Mouse (Mus musculus): ENCODE data around the gene Psmc6. TPM values are rescaled to one million over a fixed set of nuclear protein-coding genes. Genes with fewer than 3 reads are reported as not detected.

Gene Psmc6
- polyA plus RNA-seq (2021), result 175 TPM

DNA sequence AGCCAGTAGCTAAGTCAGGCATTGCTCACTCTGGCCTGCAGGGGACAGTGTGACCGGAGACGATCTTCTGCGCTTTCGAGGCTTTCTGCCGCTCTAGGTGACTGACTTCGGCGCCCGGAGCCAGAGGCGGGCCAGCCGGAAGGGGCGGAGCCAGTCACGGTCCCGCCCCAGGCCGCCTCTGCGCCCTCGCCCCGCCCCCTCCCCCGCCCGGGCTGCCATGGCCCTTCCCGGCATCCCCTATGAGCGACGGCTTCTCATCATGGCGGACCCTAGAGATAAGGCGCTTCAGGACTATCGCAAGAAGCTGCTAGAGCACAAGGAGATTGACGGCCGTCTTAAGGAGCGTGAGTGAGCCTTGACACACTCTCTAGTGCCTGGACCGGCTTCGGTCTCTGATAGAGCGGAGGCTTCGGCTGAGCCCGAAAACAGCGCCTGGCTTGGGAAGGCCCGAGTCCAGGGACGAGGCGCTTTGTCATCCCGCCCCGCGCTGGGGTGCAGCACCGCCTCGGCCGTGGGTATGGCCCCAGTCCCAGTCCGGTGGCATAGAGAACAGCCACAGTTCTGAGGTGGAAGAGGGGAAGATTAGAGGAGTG is at the start of gene Psmc6:
Psmc6 (plus strand) TSS at position 200 of the 593 bp plus-strand sequence.
- CTCF ChIA-PET, result interaction anchor here (1.2 to 1.8 kb wide), 9 partner anchors 10 to 328 kb away, joined by 3 to 14 read pairs (median 5); partner anchors contain the start of genes Ero1l and Styx
- H3K27me3 ChIP-seq, result no peaks in the 10 kb centered on the region
- in situ Hi-C loops (cut with MboI; ENCODE audit: low pct_unique_long_range_greater_than_20kb), result no loop called here
- ATAC-seq (peak; percentile 74), DNase-seq (ENCODE audit: low read depth, low spot score) (peak; percentile 59)
- POLR2A ChIA-PET, result interaction anchor here (1.9 kb wide), 1 partner anchor 11 kb away, joined by 5 read pairs; the partner anchor contains the start of gene Ero1l
- peak; percentile 97 for TF ChIP-seq CTCF (IDR thresholded peaks at IDR 0.05)

DNA sequence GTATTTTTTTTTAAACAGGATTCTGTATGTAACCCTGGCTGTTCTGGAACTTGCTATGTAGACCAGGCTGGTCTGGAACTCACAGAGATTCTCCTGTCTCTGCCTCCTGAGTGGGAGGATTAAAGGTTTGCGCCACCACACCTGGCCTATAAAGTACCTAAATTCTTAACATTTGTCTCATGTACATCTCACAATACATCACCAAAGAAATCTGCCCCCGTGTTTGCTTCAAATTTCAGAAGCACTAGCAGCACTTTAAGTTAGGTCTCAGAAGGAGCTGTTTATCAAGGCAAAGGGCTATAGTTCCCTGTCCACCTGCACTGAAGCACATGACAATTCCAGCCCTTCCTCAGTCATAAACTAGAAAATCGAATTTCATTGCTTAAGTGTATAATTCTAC is 47.5 kb upstream of the Psmc6 start:
- in situ Hi-C loops (cut with MboI; ENCODE audit: low pct_unique_long_range_greater_than_20kb), result no loop called here
- ATAC-seq, result no peak

DNA sequence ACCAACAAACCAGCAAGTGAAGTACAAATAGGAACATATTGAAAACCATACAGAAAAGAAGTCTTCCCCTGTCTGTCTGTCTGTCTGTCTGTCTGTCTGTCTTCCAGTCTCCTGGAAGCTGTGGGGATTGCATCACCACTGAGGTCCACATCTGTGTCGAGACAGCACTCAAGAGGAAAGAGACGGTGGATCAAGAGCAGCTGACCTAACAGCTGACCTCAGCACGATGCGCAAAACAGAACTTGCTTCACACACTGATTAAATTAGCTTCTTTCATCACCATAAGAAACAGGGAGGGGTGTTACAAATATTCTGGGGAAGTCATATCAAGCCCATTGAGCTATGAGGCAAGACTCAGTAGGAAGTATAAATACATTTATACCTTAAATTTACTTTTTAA is 38.0 kb upstream of the Psmc6 start:
- DNase-seq (ENCODE audit: low read depth, low spot score), result no peak
- CTCF ChIA-PET, result no interaction called here
- in situ Hi-C loops (cut with MboI; ENCODE audit: low pct_unique_long_range_greater_than_20kb), result no loop called here

More for the DNA sequence above, 47.5 kb upstream of the Psmc6 start:
- no peak for DNase-seq (ENCODE audit: low read depth, low spot score)
- POLR2A ChIA-PET, result no interaction called here
- CTCF ChIA-PET, result no interaction called here
- TF ChIP-seq CTCF (IDR thresholded peaks at IDR 0.05), result no peak
- H3K27me3 ChIP-seq, result no peaks in the 10 kb centered on the region

DNA sequence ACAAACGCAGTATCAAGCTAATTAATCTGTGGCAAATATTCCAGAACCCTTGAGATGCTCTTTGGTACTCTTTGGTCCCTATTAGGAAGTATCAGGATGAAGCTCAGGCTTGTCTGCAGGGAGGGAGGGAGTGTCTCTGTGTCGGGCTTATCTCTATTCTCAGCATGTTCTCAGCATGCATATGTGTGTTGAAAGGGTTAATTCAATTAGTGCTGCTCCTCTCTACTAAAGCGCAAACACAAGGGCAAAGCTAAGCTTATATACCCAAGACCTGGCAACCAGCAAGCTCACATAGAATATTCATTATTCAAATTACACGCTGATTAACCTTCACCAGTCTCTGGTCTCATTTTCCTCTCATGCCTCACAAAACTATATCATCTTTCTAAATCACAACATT is 25.6 kb upstream of the Psmc6 start:
- in situ Hi-C loops (cut with MboI; ENCODE audit: low pct_unique_long_range_greater_than_20kb), result no loop called here
- CTCF ChIA-PET, result interaction anchor here (2.4 kb wide), 1 partner anchor 9 kb away, joined by 7 read pairs; no protein-coding TSS in a partner anchor
- DNase-seq (ENCODE audit: low read depth, low spot score), result no peak
- H3K27me3 ChIP-seq, result no peaks in the 10 kb centered on the region
- no peak for TF ChIP-seq CTCF (IDR thresholded peaks at IDR 0.05)
- POLR2A ChIA-PET, result no interaction called here
- no peak for ATAC-seq

More for the DNA sequence above, 38.0 kb upstream of the Psmc6 start:
- ATAC-seq, result no peak
- POLR2A ChIA-PET, result no interaction called here
- TF ChIP-seq CTCF (IDR thresholded peaks at IDR 0.05), result no peak
- H3K27me3 ChIP-seq, result no peaks in the 10 kb centered on the region

DNA sequence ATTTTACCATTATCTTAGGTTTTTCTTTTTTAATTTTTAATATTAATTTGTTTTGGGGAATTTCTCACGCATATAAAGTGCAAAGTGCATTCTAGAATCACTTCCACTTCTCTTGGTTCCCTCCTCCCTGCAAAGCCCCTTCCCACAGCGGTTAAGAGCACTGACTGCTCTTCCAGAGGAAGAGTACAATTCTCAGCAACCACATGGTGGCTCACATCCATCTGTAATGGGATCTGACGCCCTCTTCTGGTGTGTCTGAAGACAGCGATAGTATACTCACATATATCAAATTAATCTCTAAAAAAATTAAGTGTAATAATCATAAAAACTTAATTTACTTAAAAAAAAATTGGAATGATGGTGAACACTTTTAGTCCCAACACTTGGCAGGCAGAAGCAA is 25.2 kb upstream of the Psmc6 start:
- TF ChIP-seq CTCF (IDR thresholded peaks at IDR 0.05), result peak; percentile 22
- no peaks in the 10 kb centered on the region for H3K27me3 ChIP-seq
- ChIA-PET CTCF (interaction anchor here (1.3 to 2.4 kb wide), 2 partner anchors 10 to 12 kb away, joined by 4 to 7 read pairs; no protein-coding TSS in a partner anchor), POLR2A (no interaction called here)
- ATAC-seq, result no peak
- in situ Hi-C loops (cut with MboI; ENCODE audit: low pct_unique_long_range_greater_than_20kb), result no loop called here
- DNase-seq (ENCODE audit: low read depth, low spot score), result no peak

DNA sequence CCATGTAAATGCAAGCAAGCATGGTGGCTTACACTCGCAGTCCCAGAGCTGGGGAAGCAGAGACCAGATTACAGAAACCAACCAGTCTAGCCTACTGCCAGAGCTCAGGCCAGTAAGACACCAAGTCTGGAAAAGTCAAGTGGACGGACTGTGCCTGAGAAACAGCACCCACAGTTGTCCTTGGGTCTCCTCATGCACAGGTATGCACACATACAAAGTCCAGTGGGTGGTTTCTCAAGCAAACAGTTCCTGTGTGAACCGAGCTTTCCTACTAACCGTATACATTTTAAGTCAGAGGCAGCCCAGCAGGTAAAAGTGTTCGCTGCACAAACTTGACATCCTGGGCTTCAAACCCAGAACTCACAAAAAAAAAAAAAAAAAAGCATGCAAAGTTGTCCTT is 23.7 kb upstream of the Psmc6 start:
- DNase-seq (ENCODE audit: low read depth, low spot score) (no peak), ATAC-seq (no peak)
- TF ChIP-seq CTCF (IDR thresholded peaks at IDR 0.05), result no peak
- ChIA-PET POLR2A (interaction anchor here (0.6 to 0.7 kb wide), 2 partner anchors 25 to 153 kb away, joined by 3 read pairs; no protein-coding TSS in a partner anchor), CTCF (interaction anchor here (1.3 kb wide), 1 partner anchor 10 kb away, joined by 4 read pairs; no protein-coding TSS in a partner anchor)
- H3K27me3 ChIP-seq, result no peaks in the 10 kb centered on the region
- in situ Hi-C loops (cut with MboI; ENCODE audit: low pct_unique_long_range_greater_than_20kb), result no loop called here

DNA sequence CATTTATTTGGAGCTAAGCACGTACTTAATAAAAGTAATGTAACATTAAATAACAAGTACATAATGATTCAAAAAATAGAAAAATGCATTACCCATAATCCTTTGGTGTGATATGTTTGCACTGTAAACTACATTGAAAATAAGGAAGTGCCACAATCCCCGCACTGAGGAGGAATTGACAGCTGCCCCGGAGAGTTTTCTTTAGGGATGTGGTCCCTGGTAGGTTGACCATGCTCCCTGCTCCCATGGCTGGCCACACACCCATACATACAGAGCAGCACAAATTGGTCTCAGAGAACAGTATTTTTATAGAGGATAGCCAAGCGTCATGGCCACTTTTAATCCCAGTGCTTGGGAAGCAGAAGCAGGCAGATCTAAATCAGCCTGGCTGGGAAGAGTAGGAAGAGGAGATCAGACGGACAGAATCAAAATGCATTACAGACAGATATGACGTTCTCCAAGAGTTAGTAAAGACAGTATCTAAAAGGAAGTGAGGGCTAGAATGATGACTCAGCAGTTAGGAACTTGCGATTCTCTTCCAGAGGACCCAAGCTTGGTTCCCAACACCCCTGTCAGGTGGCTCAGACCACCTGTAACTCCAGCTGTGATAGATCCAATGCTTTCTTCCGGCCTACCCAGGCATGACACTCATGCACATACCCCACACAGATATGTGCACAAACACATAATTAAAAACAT is 21.8 kb upstream of the Psmc6 start:
- in situ Hi-C loops (cut with MboI; ENCODE audit: low pct_unique_long_range_greater_than_20kb), result no loop called here
- ChIA-PET POLR2A (interaction anchor here (0.6 kb wide), 1 partner anchor 138 kb away, joined by 3 read pairs; no protein-coding TSS in a partner anchor), CTCF (no interaction called here)
- H3K27me3 ChIP-seq, result no peaks in the 10 kb centered on the region
- no peak for DNase-seq (ENCODE audit: low read depth, low spot score)
- no peak for TF ChIP-seq CTCF (IDR thresholded peaks at IDR 0.05)
- no peak for ATAC-seq

DNA sequence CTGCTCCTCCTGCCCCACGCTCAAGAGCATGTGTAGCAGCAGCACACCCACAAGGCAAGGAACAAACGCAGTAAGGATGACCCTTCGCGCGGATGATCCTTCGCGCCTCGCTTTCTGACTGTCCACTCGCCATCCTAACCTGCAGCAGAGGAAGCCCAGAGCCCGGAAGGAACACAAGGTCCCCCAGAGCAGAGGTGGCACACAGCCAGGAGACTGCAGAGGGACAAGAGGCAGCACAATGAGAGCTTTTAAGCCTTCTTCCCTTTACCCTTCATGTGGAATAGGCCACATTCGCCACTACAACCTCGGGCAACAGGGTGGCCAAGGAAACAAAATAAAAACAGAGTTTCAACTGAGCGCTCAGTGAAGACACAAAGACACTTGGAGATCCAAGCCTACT is 19.9 kb upstream of the Psmc6 start:
- CTCF ChIA-PET, result interaction anchor here (0.9 kb wide), 1 partner anchor 8 kb away, joined by 3 read pairs; no protein-coding TSS in a partner anchor
- no peaks in the 10 kb centered on the region for H3K27me3 ChIP-seq
- TF ChIP-seq CTCF (IDR thresholded peaks at IDR 0.05), result no peak
- in situ Hi-C loops (cut with MboI; ENCODE audit: low pct_unique_long_range_greater_than_20kb), result no loop called here
- POLR2A ChIA-PET, result no interaction called here
- DNase-seq (ENCODE audit: low read depth, low spot score) (no peak), ATAC-seq (no peak)

DNA sequence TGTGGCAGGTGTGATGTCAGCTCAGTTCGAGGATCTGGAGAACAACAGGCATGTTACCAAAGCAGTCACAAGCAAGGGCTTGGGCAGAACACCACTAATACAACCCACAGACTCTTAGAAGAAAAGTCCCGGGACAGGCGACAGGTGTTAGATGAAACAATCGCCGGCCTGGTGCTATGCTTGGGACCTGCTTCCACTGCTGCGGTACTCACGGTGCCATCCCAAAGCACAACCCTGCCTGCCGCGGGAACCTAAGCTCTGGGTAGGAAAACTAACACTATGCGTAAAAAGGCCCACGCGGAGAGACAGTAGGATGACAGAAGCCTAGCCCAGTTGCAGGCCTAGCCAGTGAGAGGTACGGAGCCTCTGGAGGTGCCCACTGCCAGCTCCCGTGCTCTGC is 19.5 kb upstream of the Psmc6 start:
- CTCF ChIA-PET, result interaction anchor here (0.9 kb wide), 1 partner anchor 9 kb away, joined by 3 read pairs; no protein-coding TSS in a partner anchor
- TF ChIP-seq CTCF (IDR thresholded peaks at IDR 0.05), result no peak
- ATAC-seq, result no peak
- no peak for DNase-seq (ENCODE audit: low read depth, low spot score)
- POLR2A ChIA-PET, result no interaction called here
- in situ Hi-C loops (cut with MboI; ENCODE audit: low pct_unique_long_range_greater_than_20kb), result no loop called here
- no peaks in the 10 kb centered on the region for H3K27me3 ChIP-seq

DNA sequence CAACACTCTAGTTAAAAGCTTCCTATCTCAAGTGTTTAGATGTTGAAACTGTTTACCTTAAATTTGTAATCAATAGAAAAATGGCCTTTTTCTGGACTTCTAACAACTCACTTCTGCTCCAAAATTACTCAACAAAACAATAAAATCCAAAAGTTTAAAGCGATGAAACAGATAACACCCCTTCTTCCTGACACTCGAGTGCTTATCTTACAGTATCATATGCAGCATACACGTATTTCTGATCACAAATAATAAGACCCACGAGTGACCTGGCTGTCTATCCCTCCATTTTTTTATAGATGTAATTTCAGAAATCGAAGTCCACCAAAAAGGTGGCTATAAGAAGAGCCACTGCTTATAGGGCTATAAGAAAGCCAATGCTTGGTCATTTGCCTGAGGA is 12.7 kb upstream of the Psmc6 start:
- ChIA-PET CTCF (interaction anchor here (1.4 to 2.0 kb wide), 2 partner anchors 12 kb away, joined by 4 to 8 read pairs; partner anchors contain the start of gene Psmc6), POLR2A (no interaction called here)
- TF ChIP-seq CTCF (IDR thresholded peaks at IDR 0.05), result no peak
- H3K27me3 ChIP-seq, result no peaks in the 10 kb centered on the region
- in situ Hi-C loops (cut with MboI; ENCODE audit: low pct_unique_long_range_greater_than_20kb), result no loop called here
- ATAC-seq (no peak), DNase-seq (ENCODE audit: low read depth, low spot score) (no peak)

DNA sequence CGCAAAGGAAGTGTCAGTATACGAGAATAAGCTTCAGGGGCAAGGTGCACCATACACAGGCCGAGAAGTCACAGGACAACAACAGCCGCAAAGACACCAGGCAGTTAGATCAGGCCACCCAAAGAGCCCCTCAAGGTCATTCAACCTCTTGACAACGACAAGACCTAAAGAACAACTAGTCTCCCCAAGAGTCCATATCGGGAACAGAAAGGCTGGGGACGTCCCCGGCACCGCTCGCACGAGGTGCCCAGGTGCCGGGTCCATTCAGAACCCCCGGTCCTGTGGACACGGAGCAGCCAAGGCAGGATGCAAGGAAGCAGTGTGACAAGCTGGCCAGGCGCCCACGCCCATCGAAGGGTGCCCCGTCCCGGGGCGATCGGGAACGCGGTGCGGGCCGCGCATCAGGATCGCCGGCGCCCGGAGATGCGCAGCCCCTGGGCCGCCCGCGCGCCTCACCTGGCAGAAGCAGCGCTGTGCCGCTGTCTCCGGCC is 11.6 kb upstream of the Psmc6 start:
- H3K27me3 ChIP-seq, result no peaks in the 10 kb centered on the region
- ATAC-seq (peak; percentile 64), DNase-seq (ENCODE audit: low read depth, low spot score) (no peak)
- in situ Hi-C loops (cut with MboI; ENCODE audit: low pct_unique_long_range_greater_than_20kb), result no loop called here
- ChIA-PET CTCF (interaction anchor here (1.0 to 2.0 kb wide), 3 partner anchors 11 to 27 kb away, joined by 3 to 8 read pairs (median 3); partner anchors contain the start of gene Psmc6), POLR2A (interaction anchor here (0.6 to 1.8 kb wide), 2 partner anchors 12 to 150 kb away, joined by 3 to 5 read pairs; partner anchors contain the start of gene Psmc6)
- no peak for TF ChIP-seq CTCF (IDR thresholded peaks at IDR 0.05)

All from Patski (cell line).